Mouse (Mus musculus) layer of hippocampus, postnatal 25 days (tissue): ENCODE measurements around the gene Car3. TPM values are rescaled to one million over a fixed set of nuclear protein-coding genes. Genes with fewer than 3 reads are reported as not detected.
"Not testable (repeated sequence)": the region's sequence is repeated elsewhere in the genome, so short reads cannot be mapped to it uniquely, and the experiment has no call there.

Experiments
- DNase-seq, 2 experiments: peaks; one replicate each; pipeline ENCODE4 v3.0.0; 2022; ENCODE audit warnings: mixed read lengths in 2 of 2, low spot score in 1 of 2; ENCODE audit errors: extremely low spot score in 1 of 2
- total RNA-seq, 2 experiments: library from RNA; stranded (reverse); gene quantifications; 2 replicates each; pipeline ENCODE4 v1.2.3; 2021

The Car3 gene
- total RNA-seq: under 1 TPM in 1 of 2 experiments, not detected in 1; 0.32 TPM

DNA sequence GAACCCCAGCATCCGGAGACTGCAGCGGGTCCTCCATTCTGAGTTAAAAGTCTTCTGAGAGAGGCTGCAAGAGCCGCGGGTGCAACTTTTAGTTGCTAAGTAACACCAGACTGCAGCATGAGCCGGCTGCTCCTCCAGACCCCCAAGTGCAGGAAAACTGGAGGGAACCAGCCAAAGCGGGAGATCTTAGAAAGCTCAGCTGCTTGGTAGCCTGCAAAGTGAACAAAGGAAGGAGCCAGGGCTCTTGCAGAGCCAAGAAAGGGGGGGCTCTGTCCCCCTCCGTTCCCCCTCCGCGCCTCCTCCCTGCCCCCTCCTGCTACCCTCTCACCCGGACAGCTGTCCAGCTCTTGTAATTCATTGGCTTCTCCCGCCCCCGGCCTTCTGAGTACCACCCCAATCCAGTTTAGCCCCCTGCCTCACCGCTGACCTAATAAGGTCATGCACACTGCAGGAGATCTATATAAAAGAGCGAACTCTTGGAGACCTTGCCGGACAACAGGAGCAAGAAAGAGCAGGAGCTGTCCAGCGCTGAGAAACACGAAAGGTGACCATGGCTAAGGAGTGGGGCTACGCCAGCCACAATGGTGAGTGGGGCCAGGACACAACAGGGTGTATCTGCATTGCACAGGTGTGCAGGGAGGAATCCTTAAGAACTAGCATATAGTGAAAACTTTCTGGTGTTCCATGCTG is at the start of gene Car3:
Gene Car3 (plus strand): TSS at position 491 of the 690 bp plus-strand sequence.
- peak in 1 of 2 experiments; percentile 14 for DNase-seq

DNA sequence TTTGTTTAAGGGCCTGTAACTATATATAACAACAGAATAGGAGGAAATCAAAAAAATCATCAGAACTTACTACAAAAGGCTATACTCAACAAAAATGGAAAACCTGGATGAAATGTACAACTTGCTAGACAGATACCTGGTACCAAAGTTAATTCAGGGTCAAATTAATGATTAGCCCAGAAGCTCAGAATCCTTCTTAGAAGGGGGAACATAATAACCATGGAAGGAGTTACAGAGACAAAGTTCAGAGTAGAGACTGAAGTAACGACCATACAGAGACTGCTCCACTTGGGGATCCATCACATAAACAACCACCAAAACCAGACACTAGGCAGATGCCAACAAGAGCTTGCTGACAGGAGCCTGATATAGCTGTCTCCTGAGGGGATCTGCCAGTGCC is 47.9 kb upstream of the Car3 start:
- DNase-seq: not testable (repeated sequence)

GRCm38 (mm10) chr3:14819844-14820504 is 43.3 kb upstream of the Car3 start:
- DNase-seq: no peak

GRCm38 (mm10) chr3:14828896-14829295 is 34.4 kb upstream of the Car3 start:
- DNase-seq: no peak

- DNase-seq: no peak
Measured at GRCm38 (mm10) chr3:14831219-14831835, 32.0 kb upstream of the Car3 start.

- no peak for DNase-seq
Measured at GRCm38 (mm10) chr3:14832766-14833165, 30.5 kb upstream of the Car3 start.

DNA sequence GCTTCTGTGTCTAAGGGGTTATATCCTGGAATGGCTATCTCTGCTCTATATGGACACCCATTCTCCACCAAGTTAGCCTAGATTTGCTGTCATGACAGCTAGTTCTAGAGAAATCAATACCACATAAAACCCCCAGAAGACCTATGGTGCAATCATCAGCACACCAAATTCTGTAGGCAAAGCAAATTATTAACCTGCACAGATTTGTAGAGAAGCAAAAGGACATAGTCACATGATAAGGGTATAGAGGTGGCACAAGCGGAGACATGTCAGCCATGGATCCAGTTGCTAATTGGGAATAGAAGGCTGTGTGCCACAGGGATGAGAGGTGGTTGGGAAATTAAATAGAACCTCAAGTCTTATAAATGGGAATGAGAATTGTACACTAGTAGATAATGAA is 24.4 kb upstream of the Car3 start:
- no peak for DNase-seq

DNA sequence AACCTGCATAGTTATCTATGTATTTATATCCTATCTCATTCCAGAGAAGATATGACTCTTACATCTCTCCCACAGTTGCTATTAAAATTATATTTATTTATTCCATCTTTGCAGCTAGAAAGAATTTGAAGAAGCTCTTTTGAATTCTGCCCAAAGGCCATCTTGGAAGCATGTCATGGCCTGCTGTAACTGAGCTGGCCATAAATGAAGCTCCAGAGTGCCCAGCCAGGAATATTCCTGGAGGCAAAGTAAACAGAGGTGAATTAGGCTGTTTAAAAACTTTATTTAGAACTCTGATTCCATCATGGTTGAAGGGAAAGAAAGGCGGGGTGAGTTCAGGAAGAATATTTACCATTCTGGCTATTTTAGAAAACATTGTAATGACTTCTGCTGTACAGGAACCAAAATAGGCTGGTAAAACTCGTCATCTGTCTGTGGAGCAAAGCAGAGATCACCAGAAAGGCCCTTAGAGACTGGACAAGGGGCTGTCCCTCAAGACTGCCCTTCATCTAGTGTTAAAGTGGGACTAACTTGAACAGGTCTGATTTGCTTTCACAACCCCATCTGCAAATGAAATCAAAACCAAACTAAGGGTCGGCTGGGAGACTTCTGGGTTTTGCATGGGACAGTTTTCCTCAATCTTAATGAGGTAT is 23.7 kb upstream of the Car3 start:
- no peak for DNase-seq

DNA sequence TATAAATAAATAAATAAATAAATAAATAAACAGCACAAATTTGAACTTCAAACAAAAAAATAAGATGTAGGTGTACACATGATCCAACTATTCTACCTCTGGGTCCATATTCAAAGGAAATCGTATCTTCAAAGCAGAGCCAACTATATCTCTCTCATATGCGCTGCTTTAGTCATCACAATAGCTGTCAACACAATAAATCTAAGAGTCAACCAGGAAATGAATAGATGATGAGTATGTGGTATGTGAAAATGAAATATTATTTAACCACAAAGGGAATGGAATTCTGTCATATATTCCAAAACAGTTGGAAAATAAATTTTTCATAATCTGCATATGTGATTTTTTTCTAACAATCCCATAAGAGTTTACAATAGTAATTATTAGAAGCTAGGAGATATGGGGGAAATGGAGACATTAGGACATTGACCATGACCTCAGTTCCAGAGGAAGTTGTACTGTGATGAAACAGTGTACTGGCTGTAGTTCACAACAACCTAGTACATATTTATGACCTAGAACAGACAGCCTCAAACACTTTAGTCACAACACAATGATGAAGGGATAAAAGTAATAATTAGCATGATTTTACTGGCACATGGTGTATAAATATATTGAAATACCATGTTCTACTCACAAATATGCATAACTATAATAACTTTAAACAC is 14.6 kb upstream of the Car3 start:
- DNase-seq: no peak

- DNase-seq: no peak
Measured at GRCm38 (mm10) chr3:14853966-14854365, 9.3 kb upstream of the Car3 start.

- no peak for DNase-seq
Measured at GRCm38 (mm10) chr3:14854446-14854845, 8.9 kb upstream of the Car3 start.

- DNase-seq: no peak
Measured at GRCm38 (mm10) chr3:14857874-14858273, 5.4 kb upstream of the Car3 start.

DNA sequence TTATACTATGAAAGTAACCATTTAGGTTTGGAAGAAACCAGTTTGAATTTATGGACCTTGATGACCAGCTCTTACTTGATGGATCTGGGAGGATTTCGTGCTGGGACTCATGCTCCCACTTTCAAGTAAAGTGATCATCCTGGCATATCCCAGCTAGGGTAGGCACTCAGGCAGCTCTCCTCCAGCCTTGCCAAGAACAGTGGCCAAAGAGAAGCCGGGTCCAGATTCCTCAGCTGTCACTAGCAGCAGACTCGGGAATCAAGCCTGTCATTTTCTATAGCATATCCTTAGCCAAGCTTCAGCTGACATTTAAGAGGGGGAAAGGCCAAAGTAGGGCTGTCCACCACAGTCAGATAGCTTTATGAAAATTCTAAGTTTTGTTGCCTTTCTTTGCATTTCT is 3.0 kb upstream of the Car3 start:
- no peak for DNase-seq

DNA sequence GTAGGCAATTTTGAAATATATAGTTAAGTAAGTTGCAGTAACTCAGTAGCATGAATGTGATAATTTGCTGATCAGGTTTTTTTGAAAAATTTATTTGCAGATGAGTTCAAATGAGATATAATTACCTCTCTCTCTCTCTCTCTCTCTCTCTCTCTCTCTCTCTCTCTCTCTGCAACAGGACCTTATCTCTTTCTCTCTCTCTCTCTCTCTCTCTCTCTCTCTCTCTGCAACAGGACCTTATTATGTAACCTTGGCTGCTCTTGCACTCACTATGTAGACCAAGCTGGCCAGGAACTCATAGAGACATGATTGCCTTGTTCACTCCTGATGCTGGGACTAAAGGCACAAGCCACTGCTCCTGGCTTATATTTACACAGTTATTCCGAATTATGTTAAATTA is 2.1 kb upstream of the Car3 start:
- DNase-seq: no peak

DNA sequence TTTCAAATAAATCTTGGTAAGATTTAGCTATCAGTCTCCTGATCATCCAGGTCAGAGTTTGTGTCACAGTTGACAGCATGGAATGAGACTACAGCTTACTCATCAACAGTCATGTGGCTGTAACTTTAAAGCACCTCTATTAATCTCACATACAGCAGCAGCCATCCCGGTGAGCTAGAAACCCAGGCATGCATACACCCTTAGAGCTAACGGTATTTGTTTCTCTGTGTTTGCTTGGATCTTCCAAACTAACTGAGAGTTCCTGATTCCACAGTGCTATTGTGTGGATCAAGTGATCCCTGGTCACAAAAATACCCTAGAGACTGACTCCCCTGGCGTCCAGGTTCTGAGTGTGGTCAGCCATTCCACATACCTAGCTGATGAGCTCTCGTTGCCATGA is 1.5 kb upstream of the Car3 start:
- no peak for DNase-seq

DNA sequence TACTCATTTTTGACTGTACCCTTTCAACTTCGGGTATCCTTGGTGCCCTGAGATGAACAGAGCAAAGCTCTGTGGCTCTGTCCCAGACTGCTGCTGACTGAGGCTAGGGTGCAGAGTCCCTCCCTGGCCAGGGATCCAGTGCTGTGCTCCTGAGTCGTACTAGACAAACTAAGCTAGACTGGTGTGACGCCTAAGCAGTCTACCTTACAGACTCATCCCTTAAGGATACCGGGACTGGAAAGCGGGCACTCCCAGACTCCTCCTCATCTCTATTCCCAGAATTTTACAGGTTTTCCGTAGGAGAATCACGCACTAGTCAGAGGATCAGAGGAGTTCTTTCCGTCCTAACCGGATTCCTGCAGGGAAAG is 674 bp upstream of the Car3 start:
- DNase-seq: no peak

GRCm38 (mm10) chr3:14863922-14864321 is 610 bp downstream of the Car3 start:
- DNase-seq: no peak

- no peak for DNase-seq
Measured at GRCm38 (mm10) chr3:14865941-14866340, 2.6 kb downstream of the Car3 start.

DNA sequence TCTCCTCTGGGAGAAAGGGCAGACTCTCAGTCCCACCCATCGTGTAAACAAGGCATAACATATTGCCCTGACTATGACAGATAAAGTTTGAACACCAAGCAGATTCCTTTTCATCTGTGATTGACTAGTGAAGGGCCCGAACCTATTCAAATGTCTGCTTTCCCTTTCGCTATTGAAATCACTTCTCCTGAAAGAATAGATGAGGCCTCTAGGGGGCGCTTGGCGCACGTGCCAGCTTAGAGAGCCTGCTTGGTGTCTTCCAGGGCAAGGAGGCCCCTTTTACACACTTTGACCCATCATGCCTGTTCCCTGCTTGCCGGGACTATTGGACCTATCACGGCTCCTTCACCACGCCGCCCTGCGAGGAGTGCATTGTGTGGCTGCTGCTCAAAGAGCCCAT is 6.5 kb downstream of the Car3 start:
- peak; percentile 30 to 70 for DNase-seq

DNA sequence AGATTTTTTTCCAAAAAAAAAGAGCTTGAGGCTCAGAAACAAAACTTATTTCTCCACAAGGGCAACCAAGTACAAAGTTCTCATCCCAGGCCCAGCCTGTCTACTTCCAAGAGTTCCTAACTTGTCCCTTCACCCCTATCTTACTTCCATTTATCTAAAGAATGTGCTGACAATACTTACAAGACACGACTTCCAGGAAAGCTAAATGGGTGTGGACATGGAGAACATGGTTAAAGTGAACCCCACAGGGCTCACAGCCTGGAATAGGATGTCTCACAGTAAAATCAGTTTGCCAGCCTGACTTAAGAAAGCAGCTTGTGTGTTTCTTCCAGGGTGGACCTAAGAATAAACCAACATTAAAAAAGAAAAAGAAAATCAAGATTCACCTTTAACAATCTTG is 7.2 kb downstream of the Car3 start:
- DNase-seq: no peak

DNA sequence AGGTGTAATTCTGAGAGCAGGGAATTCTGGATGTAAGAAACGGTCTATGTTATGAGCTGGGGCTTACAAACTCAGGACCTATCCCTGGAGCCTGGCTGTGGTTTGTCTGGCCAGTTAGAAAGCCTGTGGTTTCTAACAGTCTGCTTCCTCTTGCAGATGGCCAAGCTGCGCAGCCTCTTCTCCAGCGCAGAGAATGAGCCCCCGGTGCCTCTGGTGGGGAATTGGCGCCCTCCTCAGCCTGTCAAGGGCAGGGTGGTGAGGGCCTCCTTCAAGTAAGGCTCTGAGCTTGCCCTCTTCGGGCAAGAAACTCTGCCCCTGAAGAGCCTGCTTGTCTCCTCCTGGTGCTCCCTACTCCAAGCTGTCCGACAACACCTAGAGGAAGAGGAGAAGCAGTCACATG is 8.1 kb downstream of the Car3 start:
- no peak for DNase-seq
